Mouse (Mus musculus) ovary, postnatal 14 days (tissue): ENCODE data around the gene Zfhx3.

ENCODE experiments used
- DNase-seq: peaks from one replicate; pipeline ENCODE4 v3.0.0; 2022; ENCODE audit warnings: low spot score

The Zfhx3 gene

DNA sequence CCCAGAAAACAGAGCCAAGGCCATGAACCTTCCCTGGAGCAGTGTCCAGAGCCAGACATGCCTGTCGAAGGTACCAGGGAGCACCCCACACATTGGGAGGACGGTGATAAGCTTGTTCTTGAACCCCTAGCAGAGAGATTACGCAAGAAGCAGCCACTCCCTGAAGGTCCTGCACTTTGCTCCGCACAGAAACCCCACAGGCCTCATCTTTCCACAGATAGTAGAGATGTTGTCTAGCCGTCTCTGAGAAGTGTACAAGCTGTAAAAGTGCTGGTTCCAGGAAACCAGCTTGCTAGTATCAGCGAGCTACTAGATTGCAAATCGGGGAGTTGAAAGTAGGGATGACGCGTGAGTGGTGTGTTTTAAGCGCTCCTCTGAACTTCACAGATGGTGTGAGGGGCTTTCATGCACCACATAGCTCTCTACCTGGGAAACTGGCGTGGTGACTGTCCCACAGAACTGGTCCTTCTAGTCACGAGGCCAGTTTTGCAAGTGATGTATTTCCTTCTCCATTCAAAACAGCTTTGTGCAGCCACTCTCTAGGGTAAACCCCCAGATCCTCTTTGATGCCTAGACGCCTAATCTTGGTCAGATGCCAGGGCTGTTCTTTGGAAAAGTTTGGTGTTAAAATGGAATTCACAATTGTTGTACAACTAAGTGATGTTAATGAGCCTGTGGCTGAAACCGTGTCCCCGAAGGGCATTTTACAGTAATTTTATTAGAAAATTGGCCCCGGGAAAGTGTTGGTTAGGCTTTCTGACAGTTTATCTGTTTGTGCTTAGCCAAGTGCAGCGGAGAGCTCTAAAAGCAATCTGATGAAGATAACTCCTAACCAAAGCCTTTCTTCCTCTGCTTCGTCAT lies 993.6 kb downstream of the Zfhx3 start:
- DNase-seq: no peak

DNA sequence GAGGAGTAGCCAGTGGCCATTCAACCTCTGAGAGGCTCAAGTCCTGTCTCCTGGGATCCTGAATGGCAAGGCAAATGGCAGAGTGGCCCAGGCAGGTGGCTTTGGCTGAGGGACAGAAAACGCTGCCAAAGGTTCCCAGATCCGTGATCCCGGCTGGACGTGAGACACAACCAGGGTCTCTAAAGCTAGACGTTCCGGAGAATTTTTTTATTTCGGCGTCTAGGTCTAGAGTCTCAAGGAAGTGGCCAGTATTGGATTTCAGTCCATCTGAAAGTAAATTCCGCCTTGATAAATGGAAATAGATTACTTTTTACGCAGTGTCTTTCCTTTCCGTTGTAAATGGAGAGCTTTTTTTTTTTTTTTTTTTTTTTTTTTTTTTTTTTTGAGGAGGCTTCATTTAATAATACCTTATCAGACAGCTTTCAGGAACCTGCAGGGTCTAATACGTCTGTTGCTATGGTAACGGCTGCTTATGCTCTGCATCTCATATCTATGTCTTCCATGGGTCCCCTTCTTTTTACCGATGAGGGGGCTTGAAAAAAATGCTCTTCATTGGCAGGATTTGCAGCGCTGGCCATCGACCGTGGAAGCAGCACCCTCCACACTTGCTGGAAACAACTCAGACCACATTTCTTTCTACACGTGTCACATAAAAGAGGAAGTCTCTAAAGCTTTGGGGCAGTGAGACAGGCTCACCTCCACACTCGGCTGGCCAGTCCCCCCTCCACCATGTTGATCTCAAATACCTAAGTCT lies 994.4 kb downstream of the Zfhx3 start:
- DNase-seq: no peak

DNA sequence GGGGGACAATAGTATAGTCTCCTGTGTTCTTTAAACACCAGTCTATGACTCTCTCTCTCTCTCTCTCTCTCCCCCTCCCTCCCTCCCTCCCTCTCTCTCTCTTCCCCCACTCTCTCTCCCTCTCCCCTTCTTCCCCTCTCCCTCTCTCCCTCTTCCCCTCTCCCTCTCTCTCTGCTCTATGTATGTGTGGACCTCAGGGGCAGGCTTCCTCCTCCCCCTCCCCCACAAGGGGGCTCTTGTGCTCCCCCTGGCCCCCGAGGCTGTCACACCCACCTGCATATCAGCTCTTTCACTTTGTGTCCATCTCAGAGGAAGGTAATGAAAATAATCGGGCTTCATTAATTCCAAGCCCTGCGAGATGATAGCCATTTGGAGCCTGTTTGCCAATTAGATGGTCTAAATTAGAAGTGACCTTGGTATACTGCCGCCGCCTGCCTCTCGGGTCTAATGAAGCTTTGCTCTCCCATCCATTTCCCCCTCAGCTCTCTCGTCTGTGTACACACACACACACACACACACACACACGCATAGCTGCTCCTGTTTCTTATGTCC lies 995.5 kb downstream of the Zfhx3 start:
- no peak for DNase-seq

DNA sequence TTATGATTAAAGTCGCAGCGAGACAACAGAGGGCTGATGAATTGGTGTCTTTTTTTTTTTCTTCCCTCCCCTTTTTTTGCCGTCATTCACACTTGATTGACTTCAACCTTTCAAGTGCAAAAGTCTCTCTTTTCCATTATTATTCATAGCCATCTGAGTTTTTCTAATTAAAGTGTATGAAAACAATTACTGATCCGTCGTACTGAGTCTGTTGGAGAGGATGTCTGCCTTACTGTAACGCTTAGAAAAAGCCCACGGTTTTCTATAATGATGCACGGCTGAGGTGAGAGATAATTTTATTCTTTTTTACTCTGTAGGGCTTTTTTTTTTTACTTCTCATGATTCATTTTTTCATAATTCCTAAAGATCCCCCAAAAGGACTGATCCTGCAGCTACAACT lies 1000.2 kb downstream of the Zfhx3 start:
- DNase-seq: no peak

DNA sequence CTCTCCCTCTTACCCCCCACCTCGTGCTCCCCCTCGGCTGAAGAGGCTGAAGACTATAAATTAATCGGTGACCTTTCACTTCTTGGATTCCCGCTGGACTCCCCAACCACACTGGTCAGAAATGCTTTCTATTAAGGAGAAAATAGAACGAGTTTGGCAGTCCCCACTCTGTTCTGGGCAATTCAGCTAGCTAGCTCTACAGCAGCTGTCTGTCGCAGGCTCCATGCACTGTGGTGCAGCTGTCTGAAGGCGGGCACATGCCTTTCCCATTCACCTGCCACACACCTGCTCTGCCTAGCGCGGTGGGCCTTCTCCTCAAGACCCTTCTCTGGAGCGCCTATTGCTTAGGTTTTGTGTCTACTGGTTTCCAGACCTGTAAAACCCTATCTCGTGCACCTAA lies 1000.7 kb downstream of the Zfhx3 start:
- no peak for DNase-seq

DNA sequence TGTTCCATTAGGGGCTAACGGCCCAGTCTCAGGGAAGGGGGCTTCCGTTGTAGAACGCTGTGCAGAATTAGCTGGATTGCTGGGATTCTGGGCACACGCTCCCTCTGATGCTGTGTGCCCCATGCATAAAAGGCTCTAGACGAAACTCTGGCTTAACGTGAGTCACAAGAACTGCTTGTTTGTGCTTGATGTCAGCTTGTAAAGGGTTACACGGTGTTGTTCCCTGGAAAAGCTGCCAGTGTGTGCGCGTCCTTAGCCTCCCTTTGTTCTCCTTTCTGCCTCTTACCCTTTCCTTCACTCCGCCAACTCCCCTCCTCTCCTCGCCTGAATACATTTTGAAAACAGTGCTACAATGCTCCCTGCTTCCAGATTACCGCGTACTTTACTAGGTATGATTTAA lies 1001.9 kb downstream of the Zfhx3 start:
- no peak for DNase-seq

DNA sequence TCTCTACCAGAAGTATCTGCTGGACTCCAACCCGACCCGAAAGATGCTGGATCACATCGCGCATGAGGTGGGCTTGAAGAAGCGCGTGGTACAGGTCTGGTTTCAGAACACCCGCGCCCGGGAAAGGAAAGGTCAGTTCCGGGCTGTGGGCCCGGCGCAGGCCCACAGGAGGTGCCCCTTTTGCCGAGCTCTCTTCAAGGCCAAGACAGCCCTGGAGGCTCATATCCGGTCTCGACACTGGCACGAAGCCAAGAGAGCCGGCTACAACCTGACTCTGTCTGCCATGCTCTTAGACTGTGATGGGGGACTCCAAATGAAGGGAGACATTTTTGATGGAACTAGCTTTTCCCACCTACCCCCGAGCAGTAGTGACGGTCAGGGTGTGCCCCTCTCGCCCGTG lies 1007.9 kb downstream of the Zfhx3 start:
- DNase-seq: no peak

DNA sequence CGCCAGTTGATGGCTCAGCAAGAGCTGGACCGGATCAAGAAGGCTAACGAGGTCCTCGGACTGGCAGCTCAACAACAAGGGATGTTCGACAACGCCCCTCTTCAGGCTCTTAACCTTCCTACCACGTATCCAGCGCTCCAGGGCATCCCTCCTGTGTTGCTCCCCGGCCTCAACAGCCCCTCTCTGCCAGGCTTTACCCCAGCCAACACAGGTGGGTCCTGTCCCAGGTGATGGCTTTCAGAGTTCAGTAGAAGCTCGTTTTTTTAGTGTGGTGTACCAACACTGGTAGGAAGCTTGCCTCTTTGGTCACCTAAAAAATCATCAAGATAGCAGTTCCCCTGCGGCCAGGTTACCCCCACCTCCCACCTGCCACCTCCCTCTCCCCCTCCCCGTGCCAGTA lies 1009.1 kb downstream of the Zfhx3 start:
- DNase-seq: no peak

DNA sequence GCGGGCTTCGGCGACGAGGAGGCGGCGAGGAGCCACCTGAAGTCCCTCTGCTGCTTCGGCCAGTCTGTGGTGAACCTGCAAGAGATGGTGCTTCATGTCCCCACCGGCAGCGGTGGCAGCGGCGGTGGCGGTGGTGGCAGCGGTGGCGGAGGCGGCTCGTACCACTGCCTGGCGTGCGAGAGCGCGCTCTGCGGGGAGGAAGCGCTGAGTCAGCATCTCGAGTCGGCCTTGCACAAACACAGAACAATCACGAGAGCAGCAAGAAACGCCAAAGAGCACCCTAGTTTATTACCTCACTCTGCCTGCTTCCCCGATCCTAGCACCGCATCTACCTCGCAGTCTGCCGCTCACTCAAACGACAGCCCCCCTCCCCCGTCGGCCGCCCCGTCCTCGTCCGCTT lies 1014.0 kb downstream of the Zfhx3 start:
- DNase-seq: no peak

DNA sequence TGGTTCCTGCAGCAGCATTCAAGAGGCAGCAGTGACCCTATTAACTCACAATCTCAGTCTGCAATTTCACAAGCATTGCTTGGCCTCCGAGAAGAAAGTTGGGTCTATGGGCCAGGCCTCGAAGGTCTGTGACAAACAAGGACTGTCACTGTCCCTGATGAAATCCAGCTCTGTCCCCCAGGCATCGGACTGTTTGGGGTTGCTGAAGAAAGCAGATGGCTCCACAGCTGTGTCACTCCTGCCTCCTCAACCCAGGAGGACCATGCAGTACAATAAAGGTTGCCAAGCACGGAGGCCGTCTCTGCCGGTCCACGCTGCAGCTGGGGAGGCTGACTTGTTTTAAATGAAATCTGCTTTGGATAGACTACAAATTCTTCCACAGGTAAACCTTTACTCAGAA lies 1020.1 kb downstream of the Zfhx3 start:
- no peak for DNase-seq

DNA sequence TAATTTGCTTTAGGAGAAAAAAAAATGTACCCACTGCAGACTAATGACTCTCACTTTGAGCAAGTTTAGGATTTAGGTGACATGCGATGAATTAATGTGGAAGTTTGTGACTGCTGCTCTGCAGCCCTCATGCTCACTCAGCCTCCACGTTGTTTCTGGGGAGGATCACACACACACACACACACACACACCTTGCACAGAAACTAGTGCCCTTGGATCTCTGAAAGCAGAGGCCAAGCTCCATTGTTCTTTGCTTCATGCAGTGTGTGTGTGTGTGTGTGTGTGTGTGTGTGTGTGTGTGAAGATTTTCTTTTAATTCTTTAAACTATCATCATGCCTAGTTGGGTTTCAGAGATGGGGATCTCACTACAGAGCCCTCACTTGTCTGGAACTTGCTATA lies 1020.7 kb downstream of the Zfhx3 start:
- no peak for DNase-seq

DNA sequence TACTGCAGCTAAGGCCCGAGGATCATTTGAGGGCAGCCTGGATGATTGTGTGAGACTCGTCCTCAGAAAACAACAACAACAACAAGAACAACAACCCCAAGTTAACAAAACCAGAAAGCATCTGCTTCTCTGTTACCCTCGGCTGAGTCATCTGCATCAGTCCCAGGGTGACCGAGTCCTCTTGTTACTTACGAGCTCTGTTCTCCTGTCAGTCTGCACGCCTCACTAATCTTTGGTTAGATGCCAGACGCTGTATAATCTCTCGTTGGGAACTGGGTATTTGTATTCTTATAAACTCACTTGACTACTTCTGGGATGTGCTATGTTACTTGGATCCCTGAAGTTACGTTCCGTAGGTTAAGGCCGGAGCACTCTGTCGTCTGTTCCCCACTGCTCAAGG lies 1023.6 kb downstream of the Zfhx3 start:
- DNase-seq: no peak

DNA sequence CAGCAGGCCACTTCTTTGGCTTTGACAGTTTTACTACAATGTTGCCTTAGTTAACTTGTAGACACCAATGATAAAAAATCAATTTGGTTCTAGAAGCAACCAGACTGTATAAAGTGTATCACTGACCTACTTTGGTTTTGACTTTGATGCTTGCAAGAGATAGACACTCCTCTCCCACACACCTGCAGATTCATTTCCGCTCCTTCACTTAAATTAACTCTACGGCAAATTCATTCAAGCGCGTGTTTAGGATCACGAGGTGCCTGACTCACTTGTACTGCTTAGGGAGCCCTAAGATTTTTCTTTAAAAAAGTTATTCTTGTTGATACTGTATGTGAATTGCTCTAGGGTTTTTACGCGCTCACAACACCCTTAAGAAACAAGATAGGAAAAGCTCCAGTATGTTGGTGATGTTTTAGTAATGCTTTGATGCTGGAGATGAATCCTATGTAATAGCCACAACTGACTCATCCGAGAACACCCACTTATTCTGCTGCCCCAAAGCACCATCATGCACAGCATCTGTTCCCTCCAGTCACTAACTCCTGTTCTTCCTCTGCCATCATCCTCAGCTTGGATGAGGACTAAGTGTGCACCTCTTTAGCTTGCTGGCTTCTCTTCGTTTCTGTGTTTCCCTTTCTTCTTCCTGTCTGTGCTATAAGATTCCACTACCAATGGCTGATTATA lies 1031.3 kb downstream of the Zfhx3 start:
- DNase-seq: no peak

DNA sequence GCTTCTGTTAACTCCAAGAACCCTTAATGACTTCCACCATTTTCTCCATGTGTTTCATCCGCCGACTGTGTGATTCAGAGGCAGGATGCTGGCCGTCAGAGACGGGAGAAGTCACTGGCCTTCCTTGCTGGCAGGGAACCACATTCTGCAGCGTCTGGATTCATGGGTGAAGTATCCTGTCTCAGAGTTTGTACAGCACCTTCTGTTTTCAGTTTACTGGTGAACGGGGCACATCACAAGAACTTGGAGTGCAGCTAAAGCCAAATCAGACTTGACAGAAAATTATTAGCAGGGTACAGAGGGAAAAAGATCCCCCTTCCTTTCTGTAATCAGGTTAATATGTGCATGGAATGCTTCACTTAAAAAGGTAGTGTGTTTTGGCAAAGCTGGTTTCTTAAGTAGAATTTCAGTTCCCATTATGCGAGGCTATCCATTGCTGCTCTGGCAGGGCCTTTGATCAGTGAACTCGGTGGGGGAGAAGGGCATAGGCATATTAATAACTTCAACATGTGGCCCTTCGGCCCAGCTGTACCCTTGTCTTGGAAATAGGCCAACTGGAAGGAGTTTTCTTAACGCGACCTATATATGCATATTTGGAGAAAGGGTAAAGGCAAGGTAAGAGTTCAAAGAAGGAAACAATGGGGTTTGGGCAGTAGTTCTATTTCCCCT lies 1035.4 kb downstream of the Zfhx3 start:
- no peak for DNase-seq

DNA sequence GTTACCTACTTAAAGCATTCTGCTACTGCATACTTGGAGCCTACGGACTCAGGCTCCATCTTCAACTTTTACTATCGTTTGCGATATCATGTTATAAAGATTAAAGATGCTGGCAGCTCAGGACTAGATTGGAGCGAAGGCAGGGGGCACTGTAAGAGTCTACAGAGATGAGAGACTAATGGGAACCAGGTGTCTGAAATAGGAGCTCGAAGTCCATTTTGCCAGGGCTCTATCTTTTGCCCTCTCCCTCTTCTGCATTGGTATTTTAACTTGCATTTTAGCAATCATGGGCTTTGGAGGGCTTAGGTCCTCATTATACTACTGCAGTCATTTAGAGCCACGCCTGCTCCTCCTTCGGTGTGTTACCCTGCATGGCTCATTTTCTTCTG lies 1035.9 kb downstream of the Zfhx3 start:
- no peak for DNase-seq

DNA sequence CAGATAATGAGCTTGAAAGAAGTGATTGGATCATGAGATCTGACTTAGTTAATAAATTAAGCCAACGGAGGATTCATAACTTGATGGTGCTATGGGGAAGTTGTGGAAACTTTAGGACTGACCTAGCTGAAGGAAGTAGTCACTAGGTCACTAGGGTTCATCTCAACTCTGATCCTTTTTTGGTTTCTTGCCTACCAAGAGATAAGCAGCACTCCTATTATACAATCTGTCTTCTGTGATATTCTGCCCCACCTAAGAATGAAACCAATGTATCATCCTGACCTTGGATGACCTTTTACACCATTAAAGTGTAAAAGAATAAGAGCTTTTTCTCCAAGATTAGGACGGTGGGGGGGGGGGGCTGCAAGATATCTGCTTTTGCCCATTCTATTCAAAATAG lies 1042.5 kb downstream of the Zfhx3 start:
- no peak for DNase-seq

DNA sequence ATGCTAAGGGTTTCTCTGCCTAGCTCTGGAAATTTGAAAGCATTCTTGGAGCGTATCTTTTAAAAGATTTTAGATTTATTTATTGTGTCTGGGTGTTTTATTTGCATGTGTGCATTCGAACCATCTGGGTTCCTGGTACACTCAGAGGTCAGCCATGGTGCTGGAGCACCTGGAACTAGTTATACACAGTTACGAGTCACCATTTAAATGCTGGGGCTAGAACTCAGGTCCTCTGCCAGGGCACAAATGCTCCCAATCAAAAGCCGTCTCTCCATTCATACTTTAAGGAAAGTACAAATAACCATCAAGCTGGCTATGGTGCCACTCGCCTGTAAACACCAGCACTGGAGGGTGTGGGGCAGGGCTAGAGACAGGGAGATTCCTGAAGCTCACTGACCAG lies 1047.4 kb downstream of the Zfhx3 start:
- no peak for DNase-seq

DNA sequence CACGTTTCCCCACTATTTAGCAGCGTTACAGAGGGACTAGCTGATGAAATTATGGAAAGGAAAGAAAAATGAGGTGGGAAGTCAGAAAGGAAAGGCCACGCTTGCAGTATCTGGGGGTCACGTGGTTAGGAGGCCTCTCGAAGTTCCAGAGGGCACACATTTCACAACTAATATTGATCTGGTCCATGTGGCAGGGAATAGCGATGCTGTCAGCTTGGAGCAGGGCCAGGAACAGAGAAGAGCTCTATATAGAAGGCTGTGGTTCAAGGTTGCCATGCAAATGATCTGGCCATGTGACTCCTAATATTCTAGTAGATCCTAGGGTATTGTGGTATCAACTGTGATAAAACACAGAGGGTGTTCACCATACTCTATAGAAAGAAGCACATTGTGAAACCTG lies 1048.1 kb downstream of the Zfhx3 start:
- DNase-seq: no peak

DNA sequence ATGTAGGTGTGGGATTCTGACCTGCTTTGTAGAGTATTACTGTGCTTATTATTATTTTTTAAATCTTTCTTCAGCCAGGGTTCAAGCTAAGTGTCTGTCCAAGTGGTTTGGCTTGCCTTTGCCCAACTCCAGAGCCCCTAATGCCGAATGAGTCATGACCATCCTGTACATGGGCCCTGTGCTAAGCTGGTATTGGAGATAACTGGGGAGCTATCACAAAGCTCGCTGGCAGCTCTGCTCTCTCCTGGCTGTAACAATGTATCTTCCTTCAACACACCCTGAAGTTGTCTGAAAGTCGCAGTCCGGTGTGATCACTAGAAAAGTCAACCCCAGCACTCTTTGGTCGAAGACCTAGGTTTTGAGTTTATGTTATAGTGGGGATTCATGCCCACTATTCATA lies 1049.0 kb downstream of the Zfhx3 start:
- DNase-seq: no peak

DNA sequence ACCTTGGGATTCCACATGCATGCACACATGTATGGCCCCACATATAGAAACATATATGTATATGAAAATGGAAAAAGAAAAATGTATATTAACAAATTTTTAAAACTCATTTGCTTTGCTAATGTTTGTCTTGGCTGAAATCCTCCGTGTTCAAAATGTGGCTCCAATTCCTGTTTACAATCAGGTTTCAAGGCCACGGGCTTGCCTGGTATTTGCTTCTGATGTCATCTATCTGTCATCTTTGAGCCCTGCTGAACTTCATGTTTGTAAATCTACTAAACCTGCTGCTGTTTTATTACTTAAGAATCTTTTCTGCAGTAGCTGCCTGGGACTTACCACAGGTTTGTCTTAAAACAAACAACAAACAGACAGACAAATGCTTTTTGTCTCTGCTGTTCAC lies 1051.3 kb downstream of the Zfhx3 start:
- DNase-seq: no peak

DNA sequence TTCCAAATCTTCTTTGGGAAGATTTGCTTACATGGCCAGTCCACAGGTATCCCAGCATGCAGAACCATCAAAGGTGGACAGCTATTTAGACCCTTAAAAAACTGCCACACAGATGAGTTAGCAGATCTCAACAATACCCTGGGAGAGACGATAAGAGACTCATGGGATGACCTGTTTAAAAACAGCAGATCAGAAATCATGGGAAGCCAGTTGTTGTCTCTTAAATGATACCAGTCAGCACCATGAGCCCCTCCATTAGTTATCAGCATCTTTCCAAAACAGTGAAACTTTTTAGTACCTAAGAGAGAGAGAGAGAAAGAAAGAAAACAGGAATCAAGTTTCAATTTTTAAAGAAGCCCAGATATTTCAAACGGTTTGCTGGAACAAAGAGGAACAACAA lies 1051.7 kb downstream of the Zfhx3 start:
- DNase-seq: no peak

DNA sequence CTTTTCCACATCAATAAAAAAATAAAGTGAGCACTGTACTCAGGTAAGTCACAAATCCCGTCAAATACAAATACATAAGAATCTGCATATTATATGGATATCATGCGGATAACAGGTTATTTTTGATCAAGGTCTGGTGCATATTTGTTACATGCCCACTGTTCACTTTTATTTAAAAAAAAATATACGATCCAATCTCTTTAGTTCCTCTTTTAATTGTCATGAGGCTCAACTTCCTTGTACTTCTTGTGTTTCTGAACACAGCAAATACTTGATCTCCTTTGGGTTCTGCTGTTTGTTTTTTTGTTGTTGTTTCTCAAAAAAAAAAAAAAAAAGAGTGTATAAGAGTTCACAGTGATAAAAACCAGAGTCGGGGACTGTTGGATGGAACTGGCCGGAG lies 1052.4 kb downstream of the Zfhx3 start:
- no peak for DNase-seq
